Mouse (Mus musculus): ENCODE measurements at regions not wholly inside any gene's neighbourhood (a gene's known extent, or its start where the extent isn't known, plus 50 kb on each side); places are given as distances from the start of the nearest gene placed in this dataset.

DNA sequence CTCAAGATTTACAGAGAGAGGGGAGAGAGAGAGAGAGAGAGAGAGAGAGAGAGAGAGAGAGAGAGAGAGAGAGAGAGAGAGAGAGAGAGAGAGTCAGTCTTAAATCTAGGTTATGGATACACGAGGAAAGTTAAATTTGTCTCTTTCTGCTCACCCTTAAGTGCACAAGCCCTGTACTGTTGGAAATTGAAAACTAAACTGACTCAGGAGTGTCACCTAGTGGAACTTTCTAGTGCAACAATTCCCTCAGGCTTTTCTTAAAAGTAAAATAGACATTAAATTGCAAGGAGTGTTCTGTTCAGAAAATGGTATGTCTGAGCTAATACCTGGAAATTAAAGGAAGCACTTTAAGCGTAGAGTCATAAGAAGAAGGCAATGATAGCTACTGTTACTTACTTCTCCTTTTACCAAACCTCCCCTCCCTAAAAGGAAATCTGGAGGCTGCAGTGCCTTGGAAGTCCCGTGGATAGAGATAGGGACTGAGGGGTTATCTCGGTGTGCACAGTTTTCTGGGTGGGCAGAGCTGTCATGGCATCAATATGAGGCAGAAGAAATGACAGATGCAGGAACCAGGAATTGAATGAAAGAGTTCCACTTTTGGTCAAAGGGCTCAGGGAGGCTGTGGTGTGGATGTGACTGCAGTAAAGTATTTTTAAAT lies 193.3 kb downstream of the Alx1 start:
- Histone ChIP-seq H3K36me3 (no peaks in the 10 kb centered on the region), H3K4me2 (no peak overlapping the region), H3K9ac (no peak overlapping the region), H3K4me1 (no peaks in the 10 kb centered on the region), H3K27me3 (no peaks in the 10 kb centered on the region), H3K9me3 (no peaks in the 10 kb centered on the region), H3K4me3 (no peak overlapping the region), H3K27ac (no peak overlapping the region)
- WGBS: 50% methylated on average over 4 of the region's 4 CpGs
- no peak for ATAC-seq (ENCODE audit: insufficient number of reproducible peaks, low FRiP score, low TSS enrichment, low read depth)

- WGBS: 39% methylated on average over 1 of the region's 1 CpGs
- Histone ChIP-seq H3K27me3 (no peaks in the 10 kb centered on the region), H3K9me3 (no peaks in the 10 kb centered on the region), H3K4me2 (no peak overlapping the region), H3K4me3 (no peak overlapping the region), H3K27ac (no peak overlapping the region), H3K9ac (no peak overlapping the region), H3K4me1 (no peaks in the 10 kb centered on the region), H3K36me3 (no peaks in the 10 kb centered on the region)
- ATAC-seq (ENCODE audit: insufficient number of reproducible peaks, low FRiP score, low TSS enrichment, low read depth): no peak
These were observed 194.2 kb downstream of the Alx1 start for GRCm38 (mm10) chr10:102835814-102836213.

DNA sequence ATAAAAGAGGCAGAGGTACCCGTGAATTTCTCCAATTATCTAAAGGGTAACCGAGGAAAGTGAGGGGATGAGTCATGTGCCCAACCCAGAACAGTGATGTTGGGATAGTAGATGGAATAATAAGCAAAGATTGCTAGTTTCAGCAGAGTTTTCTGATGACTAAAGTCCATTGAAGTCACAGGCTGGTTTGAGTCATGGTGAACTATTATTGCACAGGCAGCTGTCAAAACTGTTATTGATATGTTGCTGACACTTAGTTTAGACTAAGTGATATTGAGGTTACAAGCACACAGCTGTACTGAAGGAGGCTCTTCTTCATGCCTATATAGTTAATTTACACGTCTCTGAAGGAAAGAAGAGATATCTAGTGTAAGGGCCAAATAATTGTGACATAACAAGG lies 200.4 kb downstream of the Alx1 start:
- Histone ChIP-seq H3K36me3 (no peaks in the 10 kb centered on the region), H3K4me2 (no peak overlapping the region), H3K9me3 (no peaks in the 10 kb centered on the region), H3K9ac (no peak overlapping the region), H3K27me3 (no peaks in the 10 kb centered on the region), H3K27ac (no peak overlapping the region), H3K4me3 (no peak overlapping the region), H3K4me1 (no peaks in the 10 kb centered on the region)
- no peak for ATAC-seq (ENCODE audit: insufficient number of reproducible peaks, low FRiP score, low TSS enrichment, low read depth)
- 58% methylated on average over 3 of the region's 3 CpGs for WGBS

GRCm38 (mm10) chr10:102823434-102823833 lies 206.6 kb downstream of the Alx1 start:
- Histone ChIP-seq H3K4me2 (no peak overlapping the region), H3K36me3 (no peaks in the 10 kb centered on the region), H3K9me3 (no peaks in the 10 kb centered on the region), H3K27me3 (no peaks in the 10 kb centered on the region), H3K27ac (no peak overlapping the region), H3K9ac (no peak overlapping the region), H3K4me1 (no peaks in the 10 kb centered on the region), H3K4me3 (no peak overlapping the region)
- ATAC-seq (ENCODE audit: insufficient number of reproducible peaks, low FRiP score, low TSS enrichment, low read depth): no peak

DNA sequence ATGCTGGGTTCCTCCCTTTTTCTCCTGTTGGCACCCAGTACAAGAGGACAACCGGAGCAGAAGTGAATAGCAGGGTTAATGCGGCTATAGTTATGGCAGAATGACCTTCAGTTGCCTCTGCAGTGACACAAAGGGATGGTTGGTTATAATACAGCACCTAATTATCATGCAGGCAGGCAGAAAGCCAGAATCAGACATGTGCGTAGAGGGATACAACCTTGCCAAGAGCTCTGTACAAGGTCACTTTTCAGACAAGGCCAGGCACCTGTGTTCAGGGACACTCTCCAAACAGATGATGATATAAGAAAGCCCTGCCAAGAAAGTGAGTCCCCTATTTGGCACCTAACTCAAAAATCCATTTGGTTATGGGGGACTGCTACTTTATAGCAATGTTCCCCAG lies 228.6 kb downstream of the Alx1 start:
- Histone ChIP-seq H3K4me3 (no peak overlapping the region), H3K4me2 (no peak overlapping the region), H3K27ac (no peak overlapping the region), H3K27me3 (no peaks in the 10 kb centered on the region), H3K4me1 (no peaks in the 10 kb centered on the region), H3K9me3 (no peaks in the 10 kb centered on the region), H3K9ac (no peak overlapping the region), H3K36me3 (no peaks in the 10 kb centered on the region)
- 80% methylated on average over 3 of the region's 3 CpGs for WGBS
- no peak for ATAC-seq (ENCODE audit: insufficient number of reproducible peaks, low FRiP score, low TSS enrichment, low read depth)

- ATAC-seq (ENCODE audit: insufficient number of reproducible peaks, low FRiP score, low TSS enrichment, low read depth): no peak
- Histone ChIP-seq H3K27me3 (no peaks in the 10 kb centered on the region), H3K9me3 (no peaks in the 10 kb centered on the region), H3K9ac (no peak overlapping the region), H3K4me3 (no peak overlapping the region), H3K4me1 (no peaks in the 10 kb centered on the region), H3K4me2 (no peak overlapping the region), H3K36me3 (no peaks in the 10 kb centered on the region), H3K27ac (no peak overlapping the region)
- WGBS: 69% methylated on average over 2 of the region's 2 CpGs
These were observed 250.8 kb downstream of the Alx1 start for GRCm38 (mm10) chr10:102779243-102779642.

GRCm38 (mm10) chr10:102763696-102764095 lies 251.7 kb downstream of the Rassf9 start:
- Histone ChIP-seq H3K4me3 (no peak overlapping the region), H3K9ac (no peak overlapping the region), H3K27ac (no peak overlapping the region), H3K4me2 (no peak overlapping the region), H3K27me3 (no peaks in the 10 kb centered on the region), H3K36me3 (no peaks in the 10 kb centered on the region), H3K9me3 (no peaks in the 10 kb centered on the region), H3K4me1 (no peaks in the 10 kb centered on the region)
- ATAC-seq (ENCODE audit: insufficient number of reproducible peaks, low FRiP score, low TSS enrichment, low read depth): no peak
- 78% methylated on average over 4 of the region's 4 CpGs for WGBS

- Histone ChIP-seq H3K4me1 (no peaks in the 10 kb centered on the region), H3K9ac (no peak overlapping the region), H3K27me3 (no peaks in the 10 kb centered on the region), H3K9me3 (no peaks in the 10 kb centered on the region), H3K27ac (no peak overlapping the region), H3K4me2 (no peak overlapping the region), H3K4me3 (no peak overlapping the region), H3K36me3 (no peaks in the 10 kb centered on the region)
- ATAC-seq (ENCODE audit: insufficient number of reproducible peaks, low FRiP score, low TSS enrichment, low read depth): no peak
- 80% methylated on average over 2 of the region's 2 CpGs for WGBS
These were observed 250.4 kb downstream of the Rassf9 start for GRCm38 (mm10) chr10:102762378-102762777.

- no peak overlapping the region for H3K27ac ChIP-seq
- no peak for ATAC-seq (ENCODE audit: insufficient number of reproducible peaks, low FRiP score, low TSS enrichment, low read depth)
- H3K27me3 ChIP-seq: no peaks in the 10 kb centered on the region
- no peak overlapping the region for H3K4me3 ChIP-seq
- no peaks in the 10 kb centered on the region for H3K9me3 ChIP-seq
- no peak overlapping the region for H3K9ac ChIP-seq
- H3K36me3 ChIP-seq: no peaks in the 10 kb centered on the region
- 42% methylated on average over 3 of the region's 3 CpGs for whole genome bisulfite sequencing
- no peaks in the 10 kb centered on the region for H3K4me1 ChIP-seq
- no peak overlapping the region for H3K4me2 ChIP-seq
These were observed 223.2 kb downstream of the Rassf9 start for GRCm38 (mm10) chr10:102735207-102735606.

GRCm38 (mm10) chr10:102732420-102732819 lies 220.4 kb downstream of the Rassf9 start:
- H3K9me3 ChIP-seq: no peaks in the 10 kb centered on the region
- ATAC-seq (ENCODE audit: insufficient number of reproducible peaks, low FRiP score, low TSS enrichment, low read depth): no peak
- 70% methylated on average over 6 of the region's 6 CpGs for WGBS
- no peak overlapping the region for H3K4me2 ChIP-seq
- no peak overlapping the region for H3K4me3 ChIP-seq
- no peak overlapping the region for H3K27ac ChIP-seq
- H3K9ac ChIP-seq: no peak overlapping the region
- no peaks in the 10 kb centered on the region for H3K27me3 ChIP-seq
- H3K36me3 ChIP-seq: no peaks in the 10 kb centered on the region
- no peaks in the 10 kb centered on the region for H3K4me1 ChIP-seq

- 46% methylated on average over 2 of the region's 2 CpGs for WGBS
- Histone ChIP-seq H3K4me2 (no peak overlapping the region), H3K4me1 (no peaks in the 10 kb centered on the region), H3K27me3 (no peaks in the 10 kb centered on the region), H3K36me3 (no peaks in the 10 kb centered on the region), H3K9me3 (no peaks in the 10 kb centered on the region), H3K9ac (no peak overlapping the region), H3K27ac (no peak overlapping the region), H3K4me3 (no peak overlapping the region)
- no peak for ATAC-seq (ENCODE audit: insufficient number of reproducible peaks, low FRiP score, low TSS enrichment, low read depth)
These were observed 200.2 kb downstream of the Rassf9 start for GRCm38 (mm10) chr10:102712263-102712662.

DNA sequence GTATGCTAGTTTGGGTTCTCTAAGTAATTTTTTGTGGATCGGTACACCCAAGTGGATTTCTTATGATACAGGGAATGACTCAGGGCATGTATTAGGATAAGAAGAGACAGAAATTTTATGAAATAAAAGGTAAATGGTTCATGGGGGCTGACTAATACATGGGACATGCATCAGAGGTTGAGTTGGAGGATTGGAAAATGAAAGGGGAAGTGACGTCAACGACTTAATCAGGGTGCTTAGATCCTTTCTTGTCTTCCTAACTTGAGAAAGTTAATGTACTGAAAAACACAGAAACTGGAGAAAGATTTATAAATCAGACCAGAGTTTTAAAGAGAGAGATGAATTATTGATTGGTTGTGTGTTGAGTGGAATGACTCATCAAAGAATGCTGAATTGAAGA lies 193.8 kb downstream of the Rassf9 start:
- ATAC-seq (ENCODE audit: insufficient number of reproducible peaks, low FRiP score, low TSS enrichment, low read depth): no peak
- Histone ChIP-seq H3K36me3 (no peaks in the 10 kb centered on the region), H3K4me1 (no peaks in the 10 kb centered on the region), H3K4me2 (no peak overlapping the region), H3K4me3 (no peak overlapping the region), H3K9me3 (no peaks in the 10 kb centered on the region), H3K27me3 (no peaks in the 10 kb centered on the region), H3K27ac (no peak overlapping the region), H3K9ac (no peak overlapping the region)
- WGBS: 96% methylated on average over 3 of the region's 3 CpGs

- Histone ChIP-seq H3K27ac (no peak overlapping the region), H3K9ac (no peak overlapping the region), H3K4me2 (no peak overlapping the region), H3K4me1 (no peaks in the 10 kb centered on the region), H3K36me3 (no peaks in the 10 kb centered on the region), H3K9me3 (no peaks in the 10 kb centered on the region), H3K4me3 (no peak overlapping the region), H3K27me3 (no peaks in the 10 kb centered on the region)
- ATAC-seq (ENCODE audit: insufficient number of reproducible peaks, low FRiP score, low TSS enrichment, low read depth): no peak
- WGBS: 80% methylated on average over 2 of the region's 2 CpGs
These were observed 182.8 kb downstream of the Rassf9 start for GRCm38 (mm10) chr10:102694810-102695209.

Measured in limb, embryonic 15.5 days (tissue).